8 mouse cellular contexts compared by ENCODE assay signal in the genomic region with DNA sequence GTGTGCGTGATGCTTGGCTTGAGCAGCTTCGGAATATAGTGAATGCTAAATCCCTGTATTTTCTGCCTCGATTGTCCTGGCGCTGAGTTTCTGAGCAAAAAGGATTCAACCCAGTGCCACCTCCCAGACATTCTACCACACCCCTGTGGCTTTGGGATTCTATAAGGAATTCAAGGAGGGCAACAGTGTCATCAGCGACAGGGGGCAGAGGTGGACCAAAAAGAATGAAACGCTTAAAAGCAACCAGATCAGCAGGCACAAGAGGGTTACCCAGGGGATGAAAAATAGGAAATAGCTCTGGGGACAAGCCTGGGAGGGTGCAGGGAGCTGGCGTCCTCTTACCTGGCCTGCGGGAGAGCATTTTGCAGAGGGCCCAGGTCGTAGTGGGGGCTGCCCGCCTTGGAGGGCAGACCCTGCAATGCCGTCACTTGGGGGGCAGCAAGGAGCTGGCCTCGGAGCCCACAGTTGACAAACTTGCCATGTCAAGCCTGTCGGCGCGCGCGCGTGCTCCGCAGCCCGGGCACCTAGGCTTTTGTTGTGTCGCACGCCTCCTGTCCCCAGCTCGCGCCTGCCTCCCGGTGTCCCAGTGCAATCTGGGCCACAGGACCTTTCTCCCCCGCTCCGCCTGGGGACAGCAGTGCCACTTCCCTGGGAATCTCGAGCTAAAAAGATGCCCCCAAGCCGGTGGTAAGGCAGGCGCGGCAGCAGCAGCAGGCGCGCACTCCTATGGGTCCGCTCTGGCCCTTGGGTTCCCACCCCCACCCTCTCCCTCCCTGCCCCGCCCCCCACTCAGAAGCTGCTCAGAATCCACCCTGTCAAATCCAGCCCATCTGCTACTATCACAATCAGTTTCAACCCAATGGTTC.
A peak's percentile ranks its signal among the peaks of the same experiment; 100 is the strongest.
DNase-seq lines count a peak whose midpoint lies in the region; ATAC-seq lines count a peak whose summit lies in the region.

No protein-coding gene starts in this region.

- intact Hi-C loops in left cerebral cortex, postnatal 4 days (cut with DNase I): loop anchor here (10.0 kb wide), 1 partner anchor 442 kb away; no protein-coding TSS in a partner anchor

- peak overlapping the region; percentile 64 for H3K9ac ChIP-seq in heart, embryonic 12.5 days
- H3K9ac ChIP-seq in midbrain, embryonic 12.5 days (replicated peaks): peak overlapping the region; percentile 59

- DNase-seq in left cerebral cortex, postnatal 4 days: peak; percentile 37
- DNase-seq in left cerebral cortex, adult 18-20 months (ENCODE audit: low spot score in 2 of 2): no peak
- DNase-seq in kidney, postnatal 4 days: peak; percentile 37 to 64

- no peak overlapping the region for H3K27ac ChIP-seq in brown adipose tissue, adult 24 weeks (replicated peaks; ENCODE audit: low read depth, low read length)
- no peak overlapping the region for H3K27ac ChIP-seq in heart, embryonic 12.5 days (ENCODE audit: poor library complexity, severe bottlenecking)
- no peak overlapping the region for H3K27ac ChIP-seq in midbrain, embryonic 12.5 days (replicated peaks)

- H3K4me2 ChIP-seq in heart, embryonic 12.5 days: peak overlapping the region; percentile 83
- H3K4me2 ChIP-seq in midbrain, embryonic 12.5 days (replicated peaks): peak overlapping the region; percentile 79

- ATAC-seq in heart, embryonic 12.5 days (ENCODE audit: insufficient number of reproducible peaks, low FRiP score): peak; percentile 33; the same call in 1 of the 2 replicates
- ATAC-seq in midbrain, embryonic 12.5 days (ENCODE audit: low FRiP score, low read depth): peak; percentile 81
- ATAC-seq in monocyte, adult 5-6 weeks (replicated peaks; ENCODE audit: insufficient number of reproducible peaks, low FRiP score, low TSS enrichment, poor library complexity, severe bottlenecking): no peak
- ATAC-seq in CD4-positive, CD25-positive, alpha-beta regulatory T cell, adult 4 months: no peak

- peak overlapping the region; percentile 48 for H3K4me3 ChIP-seq in brown adipose tissue, adult 24 weeks (ENCODE audit: insufficient read depth, low read depth, low read length)
- H3K4me3 ChIP-seq in heart, embryonic 12.5 days: peak overlapping the region; percentile 48
- H3K4me3 ChIP-seq in midbrain, embryonic 12.5 days: peak overlapping the region; percentile 50

- H3K27me3 ChIP-seq in heart, embryonic 12.5 days (replicated peaks): 0 out of 2 replicates have a peak, but pooled peaks cover 9% of the 10 kb centered on the region
- H3K27me3 ChIP-seq in midbrain, embryonic 12.5 days: peaks cover 5% of the 10 kb centered on the region; the same call in 1 of the 2 replicates

- WGBS in heart, embryonic 12.5 days: 7% methylated on average over 35 of the region's 35 CpGs
- 4% methylated on average over 35 of the region's 35 CpGs for WGBS in midbrain, embryonic 12.5 days

- H3K4me1 ChIP-seq in brown adipose tissue, adult 24 weeks (ENCODE audit: control insufficient read depth, insufficient read depth, insufficient read length, low read length): peaks cover 2% of the 10 kb centered on the region; the same call in 1 of the 2 replicates
- peaks cover 7% of the 10 kb centered on the region; the same call in 1 of the 2 replicates for H3K4me1 ChIP-seq in heart, embryonic 12.5 days (replicated peaks)
- H3K4me1 ChIP-seq in midbrain, embryonic 12.5 days: peaks cover 33% of the 10 kb centered on the region

- H3K9me3 ChIP-seq in heart, embryonic 12.5 days (replicated peaks): peaks cover 2% of the 10 kb centered on the region; the same call in 1 of the 2 replicates
- no peaks in the 10 kb centered on the region for H3K9me3 ChIP-seq in midbrain, embryonic 12.5 days

- H3K36me3 ChIP-seq in heart, embryonic 12.5 days: no peaks in the 10 kb centered on the region
- no peaks in the 10 kb centered on the region for H3K36me3 ChIP-seq in midbrain, embryonic 12.5 days

Comparison
In these comparisons a context has a peak if more than half of its experiments do, and no peak if none do; other contexts are left out.
1. DNase-seq: peak in left cerebral cortex, postnatal 4 days (single experiment) and kidney, postnatal 4 days (2 of 2); none in left cerebral cortex, adult 18-20 months (0 of 2).
2. ATAC-seq: peak in heart, embryonic 12.5 days (single experiment) and midbrain, embryonic 12.5 days (single experiment); none in monocyte, adult 5-6 weeks (single experiment) and CD4-positive, CD25-positive, alpha-beta regulatory T cell, adult 4 months (single experiment).
3. Peak in every context shown above with its lines, with median percentiles within 50 percentile points of each other: H3K4me3 ChIP-seq.